Mouse (Mus musculus) cerebellum, adult 8-10 months (tissue): ENCODE results near the gene Sox14.

ENCODE experiments used
- DNase-seq: peaks from one replicate; pipeline ENCODE4 v3.0.0; 2022

The Sox14 gene

GRCm38 (mm10) chr9:99875618-99876372 is at the start of gene Sox14:
Sox14 (minus strand) TSS chr9:99876170.
- DNase-seq, result no peak

- DNase-seq, result no peak
These were observed 3.3 kb upstream of the Sox14 start for GRCm38 (mm10) chr9:99879311-99879710.

GRCm38 (mm10) chr9:99878588-99878987 is 2.6 kb upstream of the Sox14 start:
- no peak for DNase-seq

- no peak for DNase-seq
These were observed 1.1 kb upstream of the Sox14 start for GRCm38 (mm10) chr9:99877056-99877546.

GRCm38 (mm10) chr9:99876373-99877055 is 544 bp upstream of the Sox14 start:
- DNase-seq, result no peak

- DNase-seq, result no peak
These were observed 994 bp downstream of the Sox14 start for GRCm38 (mm10) chr9:99874735-99875617.

- no peak for DNase-seq
These were observed 2.2 kb downstream of the Sox14 start for GRCm38 (mm10) chr9:99873721-99874120.

GRCm38 (mm10) chr9:99873116-99873620 is 2.8 kb downstream of the Sox14 start:
- DNase-seq, result no peak

GRCm38 (mm10) chr9:99872204-99873115 is 3.5 kb downstream of the Sox14 start:
- DNase-seq, result no peak

- no peak for DNase-seq
These were observed 4.3 kb downstream of the Sox14 start for GRCm38 (mm10) chr9:99871556-99872203.

- DNase-seq, result no peak
These were observed 5.0 kb downstream of the Sox14 start for GRCm38 (mm10) chr9:99870780-99871555.

GRCm38 (mm10) chr9:99869936-99870779 is 5.8 kb downstream of the Sox14 start:
- DNase-seq, result no peak

- DNase-seq, result no peak
These were observed 6.7 kb downstream of the Sox14 start for GRCm38 (mm10) chr9:99869275-99869674.

- no peak for DNase-seq
These were observed 7.4 kb downstream of the Sox14 start for GRCm38 (mm10) chr9:99868606-99869005.

- DNase-seq, result no peak
These were observed 7.9 kb downstream of the Sox14 start for GRCm38 (mm10) chr9:99868054-99868453.

GRCm38 (mm10) chr9:99862936-99863335 is 13.0 kb downstream of the Sox14 start:
- no peak for DNase-seq

- DNase-seq, result no peak
These were observed 21.5 kb downstream of the Sox14 start for GRCm38 (mm10) chr9:99854486-99854885.

- DNase-seq, result no peak
These were observed 22.6 kb downstream of the Sox14 start for GRCm38 (mm10) chr9:99853356-99853755.

GRCm38 (mm10) chr9:99850354-99850753 is 25.6 kb downstream of the Sox14 start:
- no peak for DNase-seq

- no peak for DNase-seq
These were observed 27.6 kb downstream of the Sox14 start for GRCm38 (mm10) chr9:99848327-99848726.
